Mouse (Mus musculus) heart, embryonic 10.5 days (tissue): ENCODE measurements around the gene Bicd1. TPM values are rescaled to one million over a fixed set of nuclear protein-coding genes. Genes with fewer than 3 reads are reported as not detected.
"Not testable (repeated sequence)": the region's sequence is repeated elsewhere in the genome, so short reads cannot be mapped to it uniquely, and the experiment has no call there.

Experiments
- DNase-seq: peaks from one replicate; pipeline ENCODE4 v3.0.0-alpha.2; 2017; ENCODE audit warnings: low spot score
- H3K27ac ChIP-seq: fragments of 300-500 bp; sonication (generic); 2 replicates; pipeline ENCODE4 v1.5.1; 2016; ENCODE audit warnings: mild to moderate bottlenecking
- H3K27me3 ChIP-seq: fragments of 300-500 bp; sonication (generic); 2 replicates; pipeline ENCODE4 v1.6.1; 2016; ENCODE audit warnings: mild to moderate bottlenecking; ENCODE audit not compliant: poor library complexity, insufficient read depth, severe bottlenecking
- H3K36me3 ChIP-seq: fragments of 300-500 bp; sonication (generic); 2 replicates; pipeline ENCODE4 v1.6.1; 2016; ENCODE audit warnings: mild to moderate bottlenecking, moderate library complexity
- H3K4me1 ChIP-seq: fragments of 300-500 bp; sonication (generic); 2 replicates; pipeline ENCODE4 v1.6.1; 2016; ENCODE audit warnings: mild to moderate bottlenecking
- H3K4me3 ChIP-seq: fragments of 300-500 bp; sonication (generic); 2 replicates; pipeline ENCODE4 v1.5.1; 2016; ENCODE audit warnings: mild to moderate bottlenecking, moderate library complexity
- H3K9me3 ChIP-seq: fragments of 300-500 bp; sonication (generic); 2 replicates; pipeline ENCODE4 v1.6.1; 2016; ENCODE audit warnings: mild to moderate bottlenecking, moderate library complexity
- WGBS: fragments of 180-500 bp; shearing (Covaris S2); methylation state at CpG from one replicate; pipeline ENCODE4 v1.1.7; 2016; 5-methylcytosine and 5-hydroxymethylcytosine counted together
- polyA plus RNA-seq: library from polyadenylated mRNA; unstranded; fragments of >200 nt; fragmentation: Nextera tagmentation; extraction: Ambion mirVana; gene quantifications from 2 replicates; pipeline ENCODE4 v1.2.1, GENCODE M21; 2016

Gene Bicd1
- 8.3 and 8.4 TPM in 2 replicates for polyA plus RNA-seq

GRCm38 (mm10) chr6:149408833-149409332 is at the start of gene Bicd1:
Gene Bicd1 (plus strand): TSS chr6:149408886.
- WGBS: under 1% methylated on average over 30 of the region's 30 CpGs
- H3K36me3 ChIP-seq: no peaks in the 10 kb centered on the region
- H3K9me3 ChIP-seq: no peaks in the 10 kb centered on the region
- peak; percentile 92 for DNase-seq
- peaks cover 12% of the 10 kb centered on the region for H3K4me1 ChIP-seq
- peak within 1 kb of the TSS; percentile 79 for H3K4me3 ChIP-seq
- H3K27me3 ChIP-seq: no peaks in the 10 kb centered on the region
- H3K27ac ChIP-seq: peak within 1 kb of the TSS; percentile 89

- H3K4me3 ChIP-seq, H3K9me3 ChIP-seq, H3K27me3 ChIP-seq, H3K27ac ChIP-seq, DNase-seq, H3K4me1 ChIP-seq, H3K36me3 ChIP-seq: not testable (repeated sequence)
- 94% methylated on average over 20 of the region's 20 CpGs for WGBS
These were observed 46.2 kb upstream of the Bicd1 start for GRCm38 (mm10) chr6:149362533-149362932.

- H3K4me1 ChIP-seq, H3K9me3 ChIP-seq, DNase-seq, H3K27ac ChIP-seq, H3K4me3 ChIP-seq, H3K36me3 ChIP-seq, H3K27me3 ChIP-seq: not testable (repeated sequence)
- WGBS: 84% methylated on average over 2 of the region's 2 CpGs
These were observed 42.7 kb upstream of the Bicd1 start for GRCm38 (mm10) chr6:149365975-149366374.

GRCm38 (mm10) chr6:149366403-149366802 is 42.3 kb upstream of the Bicd1 start:
- Histone ChIP-seq H3K36me3 (peaks cover 3% of the 10 kb centered on the region), H3K27ac (no peak overlapping the region), H3K4me1 (no peaks in the 10 kb centered on the region), H3K4me3 (no peak overlapping the region), H3K9me3 (peaks cover 7% of the 10 kb centered on the region), H3K27me3 (no peaks in the 10 kb centered on the region)
- WGBS: 84% methylated on average over 2 of the region's 2 CpGs
- DNase-seq: no peak

- Histone ChIP-seq H3K4me1 (no peaks in the 10 kb centered on the region), H3K27me3 (no peaks in the 10 kb centered on the region), H3K9me3 (no peaks in the 10 kb centered on the region), H3K27ac (no peak overlapping the region), H3K36me3 (no peaks in the 10 kb centered on the region), H3K4me3 (no peak overlapping the region)
- 49% methylated on average over 2 of the region's 2 CpGs for WGBS
- DNase-seq: peak; percentile 82
These were observed 33.7 kb upstream of the Bicd1 start for GRCm38 (mm10) chr6:149374986-149375457.

- DNase-seq: no peak
- no peaks in the 10 kb centered on the region for H3K27me3 ChIP-seq
- WGBS: 79% methylated on average over 2 of the region's 2 CpGs
- H3K4me3 ChIP-seq: no peak overlapping the region
- no peaks in the 10 kb centered on the region for H3K4me1 ChIP-seq
- no peaks in the 10 kb centered on the region for H3K9me3 ChIP-seq
- no peak overlapping the region for H3K27ac ChIP-seq
- no peaks in the 10 kb centered on the region for H3K36me3 ChIP-seq
These were observed 25.2 kb upstream of the Bicd1 start for GRCm38 (mm10) chr6:149383531-149383930.

- no peak overlapping the region for H3K27ac ChIP-seq
- no peaks in the 10 kb centered on the region for H3K36me3 ChIP-seq
- H3K4me1 ChIP-seq: no peaks in the 10 kb centered on the region
- no peaks in the 10 kb centered on the region for H3K27me3 ChIP-seq
- no peak overlapping the region for H3K4me3 ChIP-seq
- WGBS: 28% methylated on average over 3 of the region's 3 CpGs
- H3K9me3 ChIP-seq: no peaks in the 10 kb centered on the region
- no peak for DNase-seq
These were observed 22.3 kb upstream of the Bicd1 start for GRCm38 (mm10) chr6:149386389-149386788.

- DNase-seq, H3K36me3 ChIP-seq, H3K27ac ChIP-seq, H3K4me1 ChIP-seq, H3K4me3 ChIP-seq, H3K27me3 ChIP-seq, H3K9me3 ChIP-seq: not testable (repeated sequence)
- WGBS: 86% methylated on average over 2 of the region's 2 CpGs
These were observed 19.1 kb upstream of the Bicd1 start for GRCm38 (mm10) chr6:149389626-149390025.

- Histone ChIP-seq H3K9me3 (no peaks in the 10 kb centered on the region), H3K36me3 (no peaks in the 10 kb centered on the region), H3K4me1 (no peaks in the 10 kb centered on the region), H3K27ac (no peak overlapping the region), H3K4me3 (no peak overlapping the region), H3K27me3 (no peaks in the 10 kb centered on the region)
- no peak for DNase-seq
These were observed 9.3 kb upstream of the Bicd1 start for GRCm38 (mm10) chr6:149399396-149399795.

- no peaks in the 10 kb centered on the region for H3K27me3 ChIP-seq
- peaks cover 12% of the 10 kb centered on the region for H3K4me1 ChIP-seq
- H3K36me3 ChIP-seq: no peaks in the 10 kb centered on the region
- H3K4me3 ChIP-seq: peak overlapping the region; percentile 79
- peak overlapping the region; percentile 89 for H3K27ac ChIP-seq
- DNase-seq: peak; percentile 75
- under 1% methylated on average over 11 of the region's 11 CpGs for WGBS
- no peaks in the 10 kb centered on the region for H3K9me3 ChIP-seq
These were observed 655 bp downstream of the Bicd1 start for GRCm38 (mm10) chr6:149409341-149409740.

- Histone ChIP-seq H3K36me3 (no peaks in the 10 kb centered on the region), H3K9me3 (no peaks in the 10 kb centered on the region), H3K27ac (no peak overlapping the region), H3K4me3 (peak overlapping the region; percentile 79), H3K4me1 (peaks cover 12% of the 10 kb centered on the region), H3K27me3 (no peaks in the 10 kb centered on the region)
- no peak for DNase-seq
- 27% methylated on average over 4 of the region's 4 CpGs for WGBS
These were observed 1.2 kb downstream of the Bicd1 start for GRCm38 (mm10) chr6:149409845-149410244.

- H3K36me3 ChIP-seq: no peaks in the 10 kb centered on the region
- H3K4me1 ChIP-seq: peaks cover 12% of the 10 kb centered on the region
- H3K27ac ChIP-seq: no peak overlapping the region
- H3K4me3 ChIP-seq: no peak overlapping the region
- no peaks in the 10 kb centered on the region for H3K27me3 ChIP-seq
- no peak for DNase-seq
- H3K9me3 ChIP-seq: no peaks in the 10 kb centered on the region
These were observed 4.6 kb downstream of the Bicd1 start for GRCm38 (mm10) chr6:149413256-149413655.

- no peaks in the 10 kb centered on the region for H3K36me3 ChIP-seq
- DNase-seq: no peak
- H3K9me3 ChIP-seq: no peaks in the 10 kb centered on the region
- no peaks in the 10 kb centered on the region for H3K4me1 ChIP-seq
- H3K27me3 ChIP-seq: no peaks in the 10 kb centered on the region
- H3K4me3 ChIP-seq: no peak overlapping the region
- H3K27ac ChIP-seq: no peak overlapping the region
These were observed 16.1 kb downstream of the Bicd1 start for GRCm38 (mm10) chr6:149424748-149425147.

- Histone ChIP-seq H3K4me1 (no peaks in the 10 kb centered on the region), H3K27ac (no peak overlapping the region), H3K9me3 (no peaks in the 10 kb centered on the region), H3K4me3 (no peak overlapping the region), H3K36me3 (no peaks in the 10 kb centered on the region), H3K27me3 (no peaks in the 10 kb centered on the region)
- WGBS: 71% methylated on average over 1 of the region's 1 CpGs
- DNase-seq: no peak
These were observed 30.5 kb downstream of the Bicd1 start for GRCm38 (mm10) chr6:149439140-149439539.
